10 mouse cellular contexts compared by ENCODE assay signal in genomic region chr5:24595786-24596380, GRCm38 (mm10). TPM values are rescaled to one million over a fixed set of nuclear protein-coding genes. Genes with fewer than 3 reads are reported as not detected.
DNase-seq lines count a peak whose midpoint lies in the region; ATAC-seq and TF ChIP-seq lines count a peak whose summit lies in the region.
"Had no signal": no experiment of that assay in that cellular context is flagged by ENCODE, and none has a peak within 500 bp of the region (broad histone marks: within the 10 kb centered on the region; RNA-seq: fewer than 3 reads in every experiment).

No protein-coding gene starts in this region.

- peaks cover 60% of the 10 kb centered on the region for H3K4me1 ChIP-seq in megakaryocyte, embryonic 14.5 days
- H3K4me1 ChIP-seq in forebrain, embryonic 12.5 days = peaks cover 72% of the 10 kb centered on the region
- H3K4me1 ChIP-seq in hindbrain, postnatal 0 days (ENCODE audit: insufficient read depth, low read length) = peaks cover 28% of the 10 kb centered on the region
- H3K4me1 ChIP-seq in neural tube, embryonic 15.5 days = peaks cover 65% of the 10 kb centered on the region
- H3K4me1 ChIP-seq in intestine, embryonic 15.5 days (replicated peaks) = peaks cover 41% of the 10 kb centered on the region

- peaks cover 53% of the 10 kb centered on the region for H3K36me3 ChIP-seq in megakaryocyte, embryonic 14.5 days (replicated peaks; ENCODE audit: low read length)
- H3K36me3 ChIP-seq in forebrain, embryonic 12.5 days (replicated peaks) = peaks cover 49% of the 10 kb centered on the region
- peaks cover 11% of the 10 kb centered on the region for H3K36me3 ChIP-seq in hindbrain, postnatal 0 days (ENCODE audit: insufficient read depth, low read length)
- peaks cover 48% of the 10 kb centered on the region for H3K36me3 ChIP-seq in neural tube, embryonic 15.5 days
- H3K36me3 ChIP-seq in intestine, embryonic 15.5 days = peaks cover 18% of the 10 kb centered on the region

- H3K27me3 ChIP-seq in megakaryocyte, embryonic 14.5 days (replicated peaks) = peaks cover 31% of the 10 kb centered on the region
- peaks cover 14% of the 10 kb centered on the region; the same call in 1 of the 2 replicates for H3K27me3 ChIP-seq in forebrain, embryonic 12.5 days
- no peaks in the 10 kb centered on the region for H3K27me3 ChIP-seq in hindbrain, postnatal 0 days (ENCODE audit: insufficient read depth, low read length)
- H3K27me3 ChIP-seq in neural tube, embryonic 15.5 days (replicated peaks) = no peaks in the 10 kb centered on the region
- peaks cover 6% of the 10 kb centered on the region; the same call in 1 of the 2 replicates for H3K27me3 ChIP-seq in intestine, embryonic 15.5 days (replicated peaks)

- ATAC-seq in megakaryocyte, adult 5-6 weeks (ENCODE audit: poor library complexity, severe bottlenecking) = no peak
- no peak for ATAC-seq in forebrain, embryonic 12.5 days (ENCODE audit: low FRiP score)
- ATAC-seq in hindbrain, postnatal 0 days = no peak
- no peak for ATAC-seq in neural tube, embryonic 15.5 days (ENCODE audit: low FRiP score)
- ATAC-seq in intestine, embryonic 15.5 days = no peak

- no peak for DNase-seq in hindbrain, postnatal 0 days (ENCODE audit: low spot score)
- no peak for DNase-seq in right cerebral cortex, postnatal 10 days (ENCODE audit: low spot score in 2 of 2)

- TF ChIP-seq CTCF in hindbrain, postnatal 0 days (IDR thresholded peaks at IDR 0.05; ENCODE audit: low read depth) = peak; percentile 31; the same call in 1 of the 2 replicates

- H3K4me2 ChIP-seq in forebrain, embryonic 12.5 days = peak overlapping the region; percentile 53
- peak overlapping the region; percentile 40 for H3K4me2 ChIP-seq in hindbrain, postnatal 0 days (ENCODE audit: low read depth, low read length)
- peak overlapping the region; percentile 52 for H3K4me2 ChIP-seq in neural tube, embryonic 15.5 days
- no peak overlapping the region for H3K4me2 ChIP-seq in intestine, embryonic 15.5 days (replicated peaks)

- no peaks in the 10 kb centered on the region for H3K9me3 ChIP-seq in megakaryocyte, embryonic 14.5 days
- no peaks in the 10 kb centered on the region for H3K9me3 ChIP-seq in forebrain, embryonic 12.5 days
- no peaks in the 10 kb centered on the region for H3K9me3 ChIP-seq in hindbrain, postnatal 0 days (ENCODE audit: low read length)
- H3K9me3 ChIP-seq in neural tube, embryonic 15.5 days (replicated peaks) = no peaks in the 10 kb centered on the region
- H3K9me3 ChIP-seq in intestine, embryonic 15.5 days = no peaks in the 10 kb centered on the region

- 44% methylated on average over 14 of the region's 14 CpGs for WGBS in forebrain, embryonic 12.5 days
- 49% methylated on average over 14 of the region's 14 CpGs for WGBS in hindbrain, postnatal 0 days
- 43% methylated on average over 14 of the region's 14 CpGs for WGBS in neural tube, embryonic 15.5 days
- 78% methylated on average over 14 of the region's 14 CpGs for WGBS in intestine, embryonic 15.5 days

- H3K4me3 ChIP-seq in megakaryocyte, embryonic 14.5 days (replicated peaks) = peak overlapping the region; percentile 93
- H3K4me3 ChIP-seq in forebrain, embryonic 12.5 days (replicated peaks) = peak overlapping the region; percentile 22; the same call in 1 of the 2 replicates
- H3K4me3 ChIP-seq in hindbrain, postnatal 0 days (ENCODE audit: low read length) = no peak overlapping the region
- no peak overlapping the region for H3K4me3 ChIP-seq in neural tube, embryonic 15.5 days (replicated peaks)
- H3K4me3 ChIP-seq in intestine, embryonic 15.5 days (replicated peaks) = no peak overlapping the region

- peak overlapping the region; percentile 99 for H3K27ac ChIP-seq in forebrain, embryonic 12.5 days
- peak overlapping the region; percentile 82 for H3K27ac ChIP-seq in hindbrain, postnatal 0 days
- peak overlapping the region; percentile 86 for H3K27ac ChIP-seq in neural tube, embryonic 15.5 days (replicated peaks)
- no peak overlapping the region for H3K27ac ChIP-seq in intestine, embryonic 15.5 days

- peak overlapping the region; percentile 53 for H3K9ac ChIP-seq in forebrain, embryonic 12.5 days
- peak overlapping the region; percentile 22 for H3K9ac ChIP-seq in hindbrain, postnatal 0 days (replicated peaks; ENCODE audit: low read length)
- H3K9ac ChIP-seq in neural tube, embryonic 15.5 days (replicated peaks) = peak overlapping the region; percentile 24
- no peak overlapping the region for H3K9ac ChIP-seq in intestine, embryonic 15.5 days

RNA-seq across cellular contexts. Expression of gene Chpf2, which starts 9.3 kb away (rescaled TPM):
- polyA plus RNA-seq in megakaryocyte, embryonic 14.5 days (2012; ENCODE audit: insufficient read depth, low replicate concordance) = 36.1 and 95.0 TPM in 2 replicates
- 5.0 and 5.1 TPM in 2 replicates for total RNA-seq in megakaryocyte, adult 5-6 weeks (2015)
- total RNA-seq in megakaryocyte, adult 5-6 weeks (2017) = 11.3 and 13.5 TPM in 2 replicates
- polyA plus RNA-seq in forebrain, embryonic 12.5 days (2016; fragmentation: Nextera tagmentation; extraction: Ambion mirVana) = 18.7 and 18.8 TPM in 2 replicates
- total RNA-seq in hindbrain, postnatal 0 days (2014; rRNA removed) = 38.3 and 46.2 TPM in 2 replicates
- polyA plus RNA-seq in hindbrain, postnatal 0 days (2015; fragmentation: Nextera tagmentation; extraction: Ambion mirVana) = 25.0 and 26.9 TPM in 2 replicates
- polyA plus RNA-seq in neural tube, embryonic 15.5 days (2015; fragmentation: Nextera tagmentation; extraction: Ambion mirVana) = 19.3 and 21.2 TPM in 2 replicates
- polyA plus RNA-seq in intestine, embryonic 15.5 days (2015; fragmentation: Nextera tagmentation; extraction: Ambion mirVana) = 14.7 and 16.0 TPM in 2 replicates

RNA-seq across cellular contexts. Expression of gene Abcf2, which starts 18.6 kb away (rescaled TPM):
- polyA plus RNA-seq in megakaryocyte, embryonic 14.5 days (2012; ENCODE audit: insufficient read depth, low replicate concordance) = 49.0 and 53.1 TPM in 2 replicates
- 18.1 and 24.0 TPM in 2 replicates for total RNA-seq in megakaryocyte, adult 5-6 weeks (2015)
- 53.7 and 54.5 TPM in 2 replicates for total RNA-seq in megakaryocyte, adult 5-6 weeks (2017)
- 141 and 142 TPM in 2 replicates for polyA plus RNA-seq in forebrain, embryonic 12.5 days (2016; fragmentation: Nextera tagmentation; extraction: Ambion mirVana)
- total RNA-seq in hindbrain, postnatal 0 days (2014; rRNA removed) = 60.6 and 65.6 TPM in 2 replicates
- polyA plus RNA-seq in hindbrain, postnatal 0 days (2015; fragmentation: Nextera tagmentation; extraction: Ambion mirVana) = 65.4 and 66.5 TPM in 2 replicates
- polyA plus RNA-seq in neural tube, embryonic 15.5 days (2015; fragmentation: Nextera tagmentation; extraction: Ambion mirVana) = 82.8 and 93.1 TPM in 2 replicates
- 86.0 and 87.1 TPM in 2 replicates for polyA plus RNA-seq in intestine, embryonic 15.5 days (2015; fragmentation: Nextera tagmentation; extraction: Ambion mirVana)

RNA-seq across cellular contexts. Expression of gene Smarcd3, which starts 28.3 kb away (rescaled TPM):
- polyA plus RNA-seq in megakaryocyte, embryonic 14.5 days (2012; ENCODE audit: insufficient read depth, low replicate concordance) = 0.76 TPM in 1 of 2 replicates, not detected in the other
- not detected in 2 replicates for total RNA-seq in megakaryocyte, adult 5-6 weeks (2015)
- 0.07 TPM in 1 of 2 replicates, not detected in the other for total RNA-seq in megakaryocyte, adult 5-6 weeks (2017)
- 101 and 113 TPM in 2 replicates for polyA plus RNA-seq in forebrain, embryonic 12.5 days (2016; fragmentation: Nextera tagmentation; extraction: Ambion mirVana)
- total RNA-seq in hindbrain, postnatal 0 days (2014; rRNA removed) = 246 and 262 TPM in 2 replicates
- 114 and 128 TPM in 2 replicates for polyA plus RNA-seq in hindbrain, postnatal 0 days (2015; fragmentation: Nextera tagmentation; extraction: Ambion mirVana)
- 111 and 135 TPM in 2 replicates for polyA plus RNA-seq in neural tube, embryonic 15.5 days (2015; fragmentation: Nextera tagmentation; extraction: Ambion mirVana)
- 15.5 and 18.4 TPM in 2 replicates for polyA plus RNA-seq in intestine, embryonic 15.5 days (2015; fragmentation: Nextera tagmentation; extraction: Ambion mirVana)

RNA-seq across cellular contexts. Expression of gene 4931409K22Rik, which starts 39.3 kb away (rescaled TPM):
- not detected in 2 replicates for polyA plus RNA-seq in megakaryocyte, embryonic 14.5 days (2012; ENCODE audit: insufficient read depth, low replicate concordance)
- total RNA-seq in megakaryocyte, adult 5-6 weeks (2015) = not detected in 2 replicates
- not detected in 2 replicates for total RNA-seq in megakaryocyte, adult 5-6 weeks (2017)
- 0.24 and 0.37 TPM in 2 replicates for polyA plus RNA-seq in forebrain, embryonic 12.5 days (2016; fragmentation: Nextera tagmentation; extraction: Ambion mirVana)
- not detected in 2 replicates for total RNA-seq in hindbrain, postnatal 0 days (2014; rRNA removed)
- 0.09 and 0.16 TPM in 2 replicates for polyA plus RNA-seq in hindbrain, postnatal 0 days (2015; fragmentation: Nextera tagmentation; extraction: Ambion mirVana)
- polyA plus RNA-seq in neural tube, embryonic 15.5 days (2015; fragmentation: Nextera tagmentation; extraction: Ambion mirVana) = 0.24 and 0.26 TPM in 2 replicates
- 0.05 and 0.08 TPM in 2 replicates for polyA plus RNA-seq in intestine, embryonic 15.5 days (2015; fragmentation: Nextera tagmentation; extraction: Ambion mirVana)
- total RNA-seq: common myeloid progenitor, adult 5-6 weeks had no signal
- polyA plus RNA-seq: inflammation-experienced regulatory T-cells, adult 6 months; large intestine, adult 2 months had no signal

RNA-seq across cellular contexts. Expression of gene Asb10, which starts 55.1 kb away (rescaled TPM):
- polyA plus RNA-seq in megakaryocyte, embryonic 14.5 days (2012; ENCODE audit: insufficient read depth, low replicate concordance) = not detected in 2 replicates
- total RNA-seq in megakaryocyte, adult 5-6 weeks (2015) = not detected in 2 replicates
- not detected in 2 replicates for total RNA-seq in megakaryocyte, adult 5-6 weeks (2017)
- polyA plus RNA-seq in forebrain, embryonic 12.5 days (2016; fragmentation: Nextera tagmentation; extraction: Ambion mirVana) = 0.10 TPM in 1 of 2 replicates, not detected in the other
- 0.10 TPM in 1 of 2 replicates, not detected in the other for total RNA-seq in hindbrain, postnatal 0 days (2014; rRNA removed)
- 0.16 and 0.21 TPM in 2 replicates for polyA plus RNA-seq in hindbrain, postnatal 0 days (2015; fragmentation: Nextera tagmentation; extraction: Ambion mirVana)
- polyA plus RNA-seq in neural tube, embryonic 15.5 days (2015; fragmentation: Nextera tagmentation; extraction: Ambion mirVana) = 0.40 and 0.87 TPM in 2 replicates
- 0.33 and 0.40 TPM in 2 replicates for polyA plus RNA-seq in intestine, embryonic 15.5 days (2015; fragmentation: Nextera tagmentation; extraction: Ambion mirVana)
- polyA plus RNA-seq: inflammation-experienced regulatory T-cells, adult 6 months had no signal

Comparison
In these comparisons a context has a peak if more than half of its experiments do, and no peak if none do; other contexts are left out.
1. H3K4me3 ChIP-seq: peak in megakaryocyte, embryonic 14.5 days (single experiment) and forebrain, embryonic 12.5 days (single experiment); none in hindbrain, postnatal 0 days (single experiment), neural tube, embryonic 15.5 days (single experiment) and intestine, embryonic 15.5 days (single experiment).